Mouse (Mus musculus) heart, embryonic 14.5 days (tissue): ENCODE measurements around the gene Ing3. TPM values are rescaled to one million over a fixed set of nuclear protein-coding genes. Genes with fewer than 3 reads are reported as not detected.

Experiments used
- ATAC-seq: fragments of 200-750 bp; cut with Nextera tagmentation; 2 replicates; pipeline ENCODE4 v1.8.0; 2017; ENCODE audit warnings: low read depth, moderate TSS enrichment; ENCODE audit not compliant: insufficient number of reproducible peaks, insufficient read depth, low FRiP score
- H3K27ac ChIP-seq, 2 experiments: fragments of 200-500 bp in 1 of 2; fragments of 300-500 bp in 1 of 2; sonication (generic) in 1 of 2; replicated peaks in 1 of 2; 2 replicates each; pipeline ENCODE4 v1.5.1; 2012 to 2014; ENCODE audit warnings: low read depth in 2 of 2, low read length in 2 of 2, control low read depth in 1 of 2, mild to moderate bottlenecking in 1 of 2, mixed read lengths in 1 of 2; ENCODE audit not compliant: control insufficient read depth in 1 of 2, insufficient read depth in 1 of 2
- H3K27me3 ChIP-seq: fragments of 300-500 bp; sonication (generic); 2 replicates; pipeline ENCODE4 v1.6.1; 2014; ENCODE audit warnings: mild to moderate bottlenecking, low read length, control low read depth; ENCODE audit not compliant: control insufficient read depth, insufficient read depth
- H3K36me3 ChIP-seq: fragments of 300-500 bp; sonication (generic); 2 replicates; pipeline ENCODE4 v1.6.1; 2014; ENCODE audit warnings: mild to moderate bottlenecking, control low read depth, low read length, mixed read lengths; ENCODE audit not compliant: control insufficient read depth, insufficient read depth
- H3K4me1 ChIP-seq, 2 experiments: fragments of 200-500 bp in 1 of 2; fragments of 300-500 bp in 1 of 2; sonication (generic) in 1 of 2; 2 replicates each; pipeline ENCODE4 v1.6.1; 2012 to 2014; ENCODE audit warnings: low read length in 2 of 2, control low read depth in 1 of 2, mixed read lengths in 1 of 2; ENCODE audit not compliant: control insufficient read depth in 2 of 2, insufficient read depth in 2 of 2
- H3K4me2 ChIP-seq: fragments of 300-500 bp; sonication (generic); 2 replicates; pipeline ENCODE4 v1.6.1; 2014; ENCODE audit warnings: mild to moderate bottlenecking, low read length
- H3K4me3 ChIP-seq, 2 experiments: fragments of 200-500 bp in 1 of 2; fragments of 300-500 bp in 1 of 2; sonication (generic) in 1 of 2; 2 replicates each; pipeline ENCODE4 v1.5.1; 2012 to 2014; ENCODE audit warnings: low read length in 2 of 2, mild to moderate bottlenecking in 2 of 2, control low read depth in 1 of 2, low read depth in 1 of 2, moderate library complexity in 1 of 2; ENCODE audit not compliant: control insufficient read depth in 1 of 2, insufficient read depth in 1 of 2
- H3K9ac ChIP-seq: fragments of 300-500 bp; sonication (generic); 2 replicates; pipeline ENCODE4 v1.6.1; 2014; ENCODE audit warnings: mild to moderate bottlenecking, low read length
- H3K9me3 ChIP-seq: fragments of 300-500 bp; sonication (generic); 2 replicates; pipeline ENCODE4 v1.6.1; 2016; ENCODE audit warnings: low read length, control low read depth; ENCODE audit not compliant: control insufficient read depth
- WGBS: fragments of 180-500 bp; shearing (Covaris S2); extraction: QIAGEN DNeasy Blood & Tissue Kit; methylation state at CpG from one replicate; pipeline ENCODE4 v1.1.7; 2014; 5-methylcytosine and 5-hydroxymethylcytosine counted together
- polyA plus RNA-seq: library from polyadenylated mRNA; unstranded; fragments of >200 nt; fragmentation: Nextera tagmentation; extraction: Ambion mirVana; gene quantifications from 2 replicates; pipeline ENCODE4 v1.2.1, GENCODE M21; 2014

Gene Ing3
- polyA plus RNA-seq, 1 experiment from 2014 or later: 31.9 TPM

GRCm38 (mm10) chr6:21950676-21951075 is 1.3 kb downstream of the Ing3 start:
- Histone ChIP-seq H3K36me3 (peaks cover 43% of the 10 kb centered on the region), H3K9me3 (no peaks in the 10 kb centered on the region), H3K4me3 (peak overlapping the region; percentile 83 to 90; a peak in 3 of 4 replicates), H3K9ac (peak overlapping the region; percentile 87), H3K4me1 (peaks cover 0 to 8% of the 10 kb centered on the region in 2 experiments; a peak in 2 of 4 replicates), H3K4me2 (peak overlapping the region; percentile 78), H3K27me3 (no peaks in the 10 kb centered on the region), H3K27ac (no peak overlapping the region)
- WGBS: 71% methylated on average over 2 of the region's 2 CpGs
- ATAC-seq: no peak

- Histone ChIP-seq H3K9me3 (no peaks in the 10 kb centered on the region), H3K27me3 (no peaks in the 10 kb centered on the region), H3K36me3 (peaks cover 79% of the 10 kb centered on the region), H3K4me3 (no peak overlapping the region), H3K27ac (no peak overlapping the region), H3K9ac (no peak overlapping the region), H3K4me1 (peaks cover 0 to 5% of the 10 kb centered on the region in 2 experiments; a peak in 2 of 4 replicates), H3K4me2 (no peak overlapping the region)
- 78% methylated on average over 4 of the region's 4 CpGs for WGBS
- ATAC-seq: no peak
These were observed 6.1 kb downstream of the Ing3 start for GRCm38 (mm10) chr6:21955468-21955867.

DNA sequence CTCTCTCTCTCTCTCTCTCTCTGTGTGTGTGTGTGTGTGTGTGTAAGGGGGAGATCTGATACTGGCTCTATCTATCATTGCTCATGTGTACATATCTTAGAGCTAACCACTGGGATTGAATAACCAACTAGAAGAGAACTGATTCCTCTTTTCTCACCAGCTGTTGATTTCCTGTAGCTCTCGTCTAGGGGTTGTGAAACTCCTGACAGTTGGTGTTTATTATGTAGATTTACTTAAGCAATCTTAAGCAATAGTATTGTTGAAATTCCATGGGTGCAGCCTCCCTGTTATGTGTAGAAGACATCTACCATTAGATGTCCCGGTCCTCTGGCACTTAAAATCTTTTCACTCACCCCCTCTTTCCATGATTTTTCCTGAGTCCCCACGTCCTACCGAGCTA is 9.6 kb downstream of the Ing3 start:
- H3K27ac ChIP-seq: no peak overlapping the region
- no peak overlapping the region for H3K4me2 ChIP-seq
- peaks cover 67% of the 10 kb centered on the region for H3K36me3 ChIP-seq
- no peak for ATAC-seq
- no peaks in the 10 kb centered on the region for H3K27me3 ChIP-seq
- no peak overlapping the region for H3K4me3 ChIP-seq
- whole genome bisulfite sequencing: 85% methylated on average over 4 of the region's 4 CpGs
- H3K9me3 ChIP-seq: no peaks in the 10 kb centered on the region
- no peak overlapping the region for H3K9ac ChIP-seq
- H3K4me1 ChIP-seq: 0 out of 4 replicates have a peak, but pooled peaks cover 0 to 3% of the 10 kb centered on the region in 2 experiments

GRCm38 (mm10) chr6:21959909-21960308 is 10.5 kb downstream of the Ing3 start:
- H3K27ac ChIP-seq: no peak overlapping the region
- no peak overlapping the region for H3K4me2 ChIP-seq
- no peak overlapping the region for H3K9ac ChIP-seq
- H3K27me3 ChIP-seq: no peaks in the 10 kb centered on the region
- 0 out of 4 replicates have a peak, but pooled peaks cover 0 to 3% of the 10 kb centered on the region in 2 experiments for H3K4me1 ChIP-seq
- WGBS: 95% methylated on average over 5 of the region's 5 CpGs
- no peaks in the 10 kb centered on the region for H3K9me3 ChIP-seq
- peaks cover 59% of the 10 kb centered on the region for H3K36me3 ChIP-seq
- H3K4me3 ChIP-seq: no peak overlapping the region
- ATAC-seq: no peak

DNA sequence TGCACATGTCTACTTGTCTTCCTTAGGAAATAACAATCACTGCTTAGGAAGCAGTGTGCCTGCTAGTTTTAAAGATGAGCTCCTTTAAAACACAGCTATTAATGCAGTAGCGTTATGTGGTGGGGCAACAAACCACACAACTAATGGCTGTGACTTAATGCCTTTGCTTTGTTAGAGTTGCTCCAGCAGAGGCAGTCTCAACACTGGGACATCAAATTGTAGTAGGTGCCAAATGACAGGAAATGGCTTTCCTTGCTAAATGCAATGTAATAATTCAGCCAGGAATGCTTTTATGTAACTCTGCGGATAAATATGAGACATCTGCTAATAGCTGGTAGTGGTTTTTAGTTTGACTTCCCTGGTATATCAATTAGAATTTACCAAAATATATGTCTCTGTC is 28.2 kb downstream of the Ing3 start:
- no peak overlapping the region for H3K4me3 ChIP-seq
- H3K27ac ChIP-seq: no peak overlapping the region
- H3K36me3 ChIP-seq: peaks cover 36% of the 10 kb centered on the region
- no peaks in the 10 kb centered on the region for H3K27me3 ChIP-seq
- no peaks in the 10 kb centered on the region for H3K9me3 ChIP-seq
- ATAC-seq: no peak
- H3K9ac ChIP-seq: no peak overlapping the region
- 90% methylated on average over 2 of the region's 2 CpGs for WGBS
- H3K4me1 ChIP-seq: no peaks in the 10 kb centered on the region
- H3K4me2 ChIP-seq: no peak overlapping the region

DNA sequence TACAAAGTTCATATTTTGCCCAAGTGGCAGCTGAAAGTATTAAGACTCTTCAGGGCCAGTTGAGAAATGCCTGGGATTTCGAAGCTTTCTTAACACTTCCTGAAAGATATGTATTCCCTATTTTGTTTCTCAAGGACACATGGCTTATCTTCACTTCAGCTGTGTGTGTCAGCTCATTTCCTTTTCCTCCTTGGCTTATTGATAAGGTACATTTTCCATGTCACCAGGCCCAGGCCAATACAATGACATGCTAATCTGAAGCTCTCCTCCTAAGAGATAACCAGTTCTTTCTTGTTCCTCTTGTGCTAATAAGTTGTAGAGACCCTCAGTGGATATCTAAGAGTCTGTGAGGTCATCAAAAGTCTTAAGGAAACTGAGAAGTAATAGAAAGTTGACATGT is 31.7 kb downstream of the Ing3 start:
- whole genome bisulfite sequencing: 29% methylated on average over 1 of the region's 1 CpGs
- H3K4me3 ChIP-seq: no peak overlapping the region

DNA sequence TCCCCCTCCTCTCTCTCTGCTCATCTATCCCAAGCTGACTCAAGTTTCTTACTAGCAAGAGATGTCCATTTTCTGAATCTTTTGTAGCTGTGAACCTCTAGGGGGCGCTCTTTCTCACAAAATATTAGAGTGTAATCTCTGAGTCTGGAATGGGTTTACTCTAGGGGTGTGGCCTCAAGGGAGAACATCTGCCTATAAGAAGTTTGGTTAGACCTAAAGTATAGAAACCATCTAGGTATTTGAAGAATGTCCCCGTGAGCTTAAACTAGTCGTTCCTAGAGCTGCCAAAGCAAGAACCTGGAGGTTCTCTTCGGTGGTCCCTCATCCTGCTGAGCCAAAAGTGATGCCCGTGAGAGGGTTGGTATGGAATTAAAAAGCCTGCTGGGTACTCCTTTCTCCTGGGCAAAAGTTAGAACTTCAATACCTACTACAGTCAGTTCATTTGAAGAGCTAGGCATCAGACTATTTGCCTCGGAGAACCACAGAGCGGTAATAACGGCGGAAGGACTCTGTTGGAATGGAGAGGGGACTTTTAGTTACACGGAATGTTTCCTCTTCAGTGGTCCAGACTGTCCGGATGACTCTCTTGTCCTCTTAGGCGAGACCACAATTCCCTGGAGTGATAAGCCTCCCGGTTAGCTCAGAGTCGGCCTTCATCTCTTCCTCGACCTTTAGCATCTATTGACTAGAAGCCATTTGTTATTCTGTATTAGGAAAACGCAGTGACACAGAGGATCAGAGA is 35.8 kb downstream of the Ing3 start:
- H3K27ac ChIP-seq: peak overlapping the region in 1 of 2 experiments; percentile 6; a peak in 2 of 4 replicates
- WGBS: 6% methylated on average over 16 of the region's 16 CpGs
- ATAC-seq: no peak

More for the DNA sequence above, 31.7 kb downstream of the Ing3 start:
- Histone ChIP-seq H3K4me1 (no peaks in the 10 kb centered on the region), H3K36me3 (peaks cover 6% of the 10 kb centered on the region; the same call in 1 of the 2 replicates), H3K4me2 (no peak overlapping the region), H3K27me3 (no peaks in the 10 kb centered on the region), H3K9ac (no peak overlapping the region), H3K9me3 (no peaks in the 10 kb centered on the region), H3K27ac (no peak overlapping the region)
- no peak for ATAC-seq

More for the DNA sequence above, 35.8 kb downstream of the Ing3 start:
- Histone ChIP-seq H3K4me1 (no peaks in the 10 kb centered on the region; a peak in 1 of 4 replicates), H3K4me2 (peak overlapping the region; percentile 84), H3K4me3 (peak overlapping the region; percentile 40 to 62), H3K9ac (peak overlapping the region; percentile 72), H3K36me3 (no peaks in the 10 kb centered on the region), H3K9me3 (no peaks in the 10 kb centered on the region), H3K27me3 (no peaks in the 10 kb centered on the region)
